Mouse (Mus musculus): Measurements from ENCODE around the gene Mxd1.
A peak's percentile ranks its signal among the peaks of the same experiment; 100 is the strongest.

Mxd1 gene

DNA sequence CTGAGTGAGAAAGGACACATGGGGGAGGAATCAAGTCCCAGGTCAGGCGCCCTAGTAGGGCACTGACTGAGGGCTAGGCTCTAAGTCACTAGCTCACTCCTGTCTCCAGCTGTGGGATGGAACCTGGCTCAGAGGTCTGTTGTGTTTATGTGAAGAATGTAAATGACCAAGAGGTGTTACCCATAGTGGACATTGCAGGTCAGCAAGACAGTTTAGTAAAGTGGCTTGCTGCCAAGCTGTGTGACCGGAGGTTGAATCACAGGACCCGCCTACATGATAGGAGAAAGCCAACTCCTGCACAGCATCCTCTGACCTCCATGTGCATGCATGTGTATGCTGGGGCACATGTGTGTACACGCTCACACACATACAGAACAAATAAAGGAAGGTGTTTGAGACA, 23.4 kb downstream of the Mxd1 start:
- DNase-seq = no peak

DNA sequence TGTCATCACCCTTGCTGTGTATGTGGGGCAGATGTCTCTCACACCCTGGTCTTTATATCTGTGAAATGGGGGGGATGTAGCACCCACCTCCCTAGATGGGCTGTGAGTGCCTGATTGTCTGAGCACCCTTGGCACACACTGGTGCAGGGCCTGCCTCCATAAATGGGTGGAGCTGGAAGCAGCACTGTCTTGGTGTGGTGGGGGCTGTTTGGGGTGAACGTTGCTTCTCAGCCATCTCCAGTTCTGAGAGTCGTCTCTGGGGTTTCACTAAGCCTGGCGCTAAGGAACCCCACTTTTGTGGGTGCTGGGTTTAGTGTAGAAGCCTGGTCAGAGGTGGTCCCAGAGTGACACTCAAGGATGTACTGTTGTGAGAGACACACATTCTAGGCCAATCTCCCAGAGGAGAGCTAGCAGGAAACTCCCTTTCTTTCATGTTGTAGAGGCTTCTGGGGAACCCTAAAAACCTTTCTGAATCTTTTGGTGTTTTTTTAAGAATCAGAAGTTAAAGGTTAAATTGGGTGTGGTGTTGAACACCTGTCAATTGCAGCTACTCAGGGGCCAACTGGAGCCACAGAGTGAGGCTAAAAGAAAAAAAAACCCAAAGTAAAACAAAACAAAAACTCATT, 24.1 kb downstream of the Mxd1 start:
- DNase-seq = no peak

DNA sequence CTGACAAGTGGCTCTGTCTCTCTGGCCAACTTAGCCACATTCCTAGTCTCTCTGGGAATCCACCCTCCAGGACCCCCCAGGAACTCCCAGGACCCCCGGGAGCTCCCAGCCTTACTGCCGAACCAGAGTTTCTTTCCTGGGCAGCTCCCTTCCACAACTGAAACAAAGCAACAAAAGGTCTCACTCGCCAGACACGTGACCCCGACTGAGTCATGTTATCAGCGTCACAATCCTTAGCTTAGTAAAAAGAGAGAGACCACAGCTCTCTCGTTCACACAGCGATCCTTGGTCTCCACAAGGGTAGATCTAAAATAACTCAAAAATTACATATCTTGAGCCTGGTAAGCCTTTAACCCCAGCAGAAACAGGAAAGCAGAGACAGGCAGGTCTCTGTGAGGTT, 27.2 kb downstream of the Mxd1 start:
- no peak for DNase-seq

DNA sequence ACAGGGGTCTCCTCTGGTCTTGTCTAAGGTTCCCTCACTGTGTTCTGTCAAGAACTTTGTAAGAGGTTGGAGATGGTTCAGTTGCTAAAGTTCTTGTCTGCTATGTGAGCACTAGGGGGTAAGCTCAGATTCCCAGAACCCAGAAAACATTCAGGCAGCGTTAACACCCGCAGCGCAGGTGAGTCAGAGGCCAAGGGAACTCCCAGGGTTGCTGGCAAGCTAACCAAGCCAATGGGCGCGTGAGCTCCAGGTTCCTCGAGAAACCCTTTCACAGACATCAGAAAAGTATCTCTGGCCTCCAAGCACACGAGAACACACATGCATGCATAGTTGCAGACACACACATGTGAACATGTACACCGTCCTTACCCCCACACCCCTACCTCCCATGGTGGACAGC, 28.2 kb downstream of the Mxd1 start:
- no peak for DNase-seq

DNA sequence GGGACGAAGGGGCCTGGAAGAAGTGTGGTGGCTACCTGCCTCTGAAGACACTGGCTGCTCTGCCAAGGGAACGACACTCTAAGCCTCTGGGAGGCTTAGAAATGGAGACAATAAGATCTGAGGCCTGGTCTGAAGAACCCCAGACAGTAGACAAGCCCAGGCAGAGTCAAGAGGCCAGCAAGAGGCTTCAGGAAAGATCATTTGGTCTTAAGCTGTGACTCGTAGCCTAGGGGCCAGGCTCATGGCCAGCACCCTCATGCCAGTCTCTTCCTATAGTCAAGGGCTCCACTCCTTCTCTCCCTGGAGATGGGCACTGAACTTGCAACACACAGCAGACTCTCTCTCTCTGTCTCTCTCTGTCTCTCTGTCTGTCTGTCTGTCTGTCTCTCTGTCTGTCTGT, 28.8 kb downstream of the Mxd1 start:
- DNase-seq = no peak

DNA sequence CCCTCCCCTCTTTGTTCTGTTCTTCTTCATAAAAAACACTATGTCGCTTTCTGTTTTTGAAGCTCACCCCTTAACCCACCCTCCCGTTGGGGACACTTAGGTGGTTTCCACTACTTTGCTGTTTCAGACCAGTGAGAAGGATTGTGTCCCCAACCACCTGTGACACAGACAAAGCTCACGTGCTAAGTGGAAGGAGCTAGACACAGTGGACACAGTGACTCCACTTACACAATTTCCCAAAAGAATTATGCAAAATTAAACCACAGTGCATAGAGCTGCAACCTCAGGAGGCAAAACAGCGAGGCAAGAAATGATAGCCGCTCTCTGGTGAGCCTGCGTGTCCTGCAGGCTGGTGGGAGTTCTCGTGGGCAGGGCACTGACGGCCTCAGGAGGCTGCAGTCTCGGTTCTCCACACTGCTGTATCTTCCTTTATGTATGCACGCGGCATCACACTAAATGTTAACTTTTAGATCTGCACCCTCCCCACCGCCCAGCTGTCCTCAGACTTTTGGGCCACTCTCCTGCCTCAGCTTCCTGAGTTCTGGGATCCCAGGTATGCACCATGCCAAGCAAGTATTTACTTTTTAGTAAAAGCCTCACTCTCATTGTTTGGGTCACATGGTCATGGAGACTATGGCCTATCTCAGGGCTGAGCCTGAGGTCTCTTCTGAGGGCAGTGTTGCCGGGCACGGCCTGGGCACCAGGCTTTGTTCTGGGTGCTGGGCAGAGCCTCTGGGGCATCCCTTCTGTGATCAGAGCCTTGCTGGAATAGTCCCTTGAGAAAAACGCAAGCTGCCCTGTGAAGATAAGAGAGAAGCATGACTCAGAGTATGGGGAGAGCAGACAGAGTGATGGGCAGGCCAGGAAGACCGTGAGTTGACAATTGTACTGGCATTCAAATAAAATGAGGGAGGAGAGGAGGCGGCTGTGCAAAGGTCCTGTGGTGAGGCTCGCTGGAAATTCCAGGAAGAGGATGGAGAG, 29.5 kb downstream of the Mxd1 start:
- no peak for DNase-seq

DNA sequence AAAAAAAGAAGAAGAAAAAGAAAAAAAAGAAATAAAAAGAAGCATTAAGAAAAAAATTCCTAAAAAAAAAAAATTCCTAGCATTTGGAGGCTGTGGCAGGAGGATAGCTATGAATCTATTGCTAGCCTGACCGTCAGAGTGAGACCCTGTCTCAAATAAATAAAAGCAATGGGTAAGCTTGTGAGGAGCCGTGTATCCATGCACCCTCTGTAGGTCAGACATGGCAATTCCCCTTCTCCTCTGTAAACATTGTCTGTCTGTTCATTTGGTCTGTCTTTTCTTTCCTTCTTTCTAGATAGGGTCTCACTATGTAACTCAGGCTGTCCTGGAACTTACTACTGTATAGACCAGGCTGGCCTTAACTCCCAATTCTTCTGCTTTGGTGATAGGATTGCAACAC, 30.5 kb downstream of the Mxd1 start:
- no peak for DNase-seq

DNA sequence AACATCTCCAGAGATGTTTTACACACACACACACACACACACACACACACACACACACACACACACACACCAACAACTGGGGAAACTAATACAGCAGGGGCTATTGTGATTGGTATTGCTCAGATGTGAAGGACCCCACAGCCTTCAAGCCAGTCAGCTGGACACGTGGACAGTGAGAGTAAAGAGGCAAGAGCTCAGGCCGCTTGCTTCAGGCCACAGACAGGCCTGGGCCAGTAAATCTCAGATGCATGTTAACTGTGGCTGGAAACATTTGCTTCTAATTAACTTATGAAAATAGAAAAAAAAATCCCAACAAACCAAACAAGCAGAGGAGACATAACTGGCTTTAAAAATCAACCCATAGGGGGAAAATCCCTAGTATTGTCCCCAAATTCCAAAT, 31.1 kb downstream of the Mxd1 start:
- no peak for DNase-seq

DNA sequence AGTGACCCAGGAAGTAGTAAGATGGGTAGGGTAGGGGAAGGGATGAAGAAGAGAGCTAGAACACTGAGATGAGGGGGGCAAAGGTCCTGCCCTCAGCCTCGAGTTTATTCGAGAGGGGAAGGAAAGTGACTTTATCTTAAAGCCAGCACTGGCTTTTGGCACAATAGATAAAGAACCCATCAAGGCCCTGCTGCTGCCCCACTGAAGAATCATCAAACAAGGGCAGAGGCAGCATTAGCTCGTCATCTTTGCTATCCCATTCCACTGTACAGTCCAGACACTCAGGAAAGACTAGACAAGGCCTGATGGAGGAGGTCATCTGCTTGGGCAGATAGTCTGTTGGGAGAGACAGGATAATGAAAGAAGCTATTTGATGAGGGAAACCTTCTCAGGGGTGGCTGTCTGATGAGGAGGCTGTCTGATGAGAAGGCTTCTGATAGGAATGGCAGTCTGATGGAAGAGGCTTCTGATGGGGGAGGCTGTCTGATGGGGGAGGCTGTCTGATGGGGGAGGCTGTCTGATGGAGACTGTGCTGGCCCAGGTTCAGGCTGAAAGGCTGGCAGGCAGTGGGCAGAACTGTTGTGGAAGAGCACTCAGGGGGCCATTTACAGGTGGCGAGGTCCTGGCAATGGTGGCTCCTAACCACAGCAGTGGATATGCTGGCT, 31.7 kb downstream of the Mxd1 start:
- no peak for DNase-seq

DNA sequence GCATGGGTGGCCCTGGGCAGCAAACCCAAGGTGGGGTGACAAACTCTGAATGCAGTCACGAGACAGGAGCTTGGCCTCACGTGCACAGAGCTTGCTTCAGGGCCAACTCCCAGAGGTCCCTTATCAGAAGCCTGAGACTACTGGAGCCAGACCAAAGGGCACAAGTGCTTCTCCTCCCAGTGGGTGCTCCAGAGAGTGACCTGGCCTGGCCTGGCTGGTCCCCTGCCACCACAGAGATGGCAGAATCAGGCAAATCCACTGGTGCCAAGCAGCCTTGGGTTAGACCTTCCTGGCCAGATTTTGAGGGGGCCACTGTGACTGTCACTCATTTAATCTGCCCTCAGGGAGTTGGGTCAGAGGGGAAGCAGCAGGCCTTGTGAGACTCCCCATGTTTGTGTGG, 32.5 kb downstream of the Mxd1 start:
- DNase-seq = peak; percentile 20 to 26

DNA sequence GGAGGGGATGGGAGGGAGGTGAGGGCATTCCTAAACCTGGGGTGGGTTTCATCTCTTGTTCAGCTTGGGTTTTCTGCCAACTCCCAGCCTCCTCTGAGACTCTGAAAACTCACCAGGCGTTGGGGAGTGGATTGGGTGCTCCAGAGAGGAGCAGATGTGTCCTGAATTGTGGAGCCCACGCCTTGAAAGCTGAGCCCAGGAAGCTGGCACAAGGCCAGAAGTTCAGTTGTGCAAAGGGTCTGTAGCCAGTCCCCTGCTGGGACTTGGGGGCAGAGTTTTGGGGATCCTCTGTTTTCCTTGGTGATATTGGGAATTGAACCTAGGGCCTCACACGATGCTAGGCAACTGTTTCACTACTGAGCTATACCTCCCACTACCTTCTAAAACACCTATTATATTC, 38.8 kb downstream of the Mxd1 start:
- no peak for DNase-seq

DNA sequence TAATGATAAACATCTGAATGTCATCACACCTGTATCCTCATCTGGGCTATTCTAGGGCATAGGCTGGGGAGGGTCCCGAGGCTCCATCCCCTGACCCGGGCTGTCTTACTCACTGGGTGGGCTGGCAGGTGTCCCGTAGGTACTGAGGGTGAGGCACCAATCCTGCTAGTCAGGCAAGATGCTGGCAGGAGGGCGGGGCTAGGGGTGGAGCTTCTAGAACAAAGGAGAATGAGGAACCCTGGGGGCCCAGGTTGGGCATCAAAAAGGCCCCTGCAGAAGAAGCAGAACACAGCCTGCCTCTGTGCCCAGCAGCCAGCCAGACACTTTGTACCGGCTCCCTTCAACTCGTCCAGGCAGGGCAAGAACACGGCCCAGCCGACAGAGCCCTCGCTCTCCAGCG, 41.0 kb downstream of the Mxd1 start, which contains the start of gene Asprv1:
TSS of gene Asprv1 (plus strand) at position 219 of the 400 bp plus-strand sequence.
- DNase-seq = no peak

DNA sequence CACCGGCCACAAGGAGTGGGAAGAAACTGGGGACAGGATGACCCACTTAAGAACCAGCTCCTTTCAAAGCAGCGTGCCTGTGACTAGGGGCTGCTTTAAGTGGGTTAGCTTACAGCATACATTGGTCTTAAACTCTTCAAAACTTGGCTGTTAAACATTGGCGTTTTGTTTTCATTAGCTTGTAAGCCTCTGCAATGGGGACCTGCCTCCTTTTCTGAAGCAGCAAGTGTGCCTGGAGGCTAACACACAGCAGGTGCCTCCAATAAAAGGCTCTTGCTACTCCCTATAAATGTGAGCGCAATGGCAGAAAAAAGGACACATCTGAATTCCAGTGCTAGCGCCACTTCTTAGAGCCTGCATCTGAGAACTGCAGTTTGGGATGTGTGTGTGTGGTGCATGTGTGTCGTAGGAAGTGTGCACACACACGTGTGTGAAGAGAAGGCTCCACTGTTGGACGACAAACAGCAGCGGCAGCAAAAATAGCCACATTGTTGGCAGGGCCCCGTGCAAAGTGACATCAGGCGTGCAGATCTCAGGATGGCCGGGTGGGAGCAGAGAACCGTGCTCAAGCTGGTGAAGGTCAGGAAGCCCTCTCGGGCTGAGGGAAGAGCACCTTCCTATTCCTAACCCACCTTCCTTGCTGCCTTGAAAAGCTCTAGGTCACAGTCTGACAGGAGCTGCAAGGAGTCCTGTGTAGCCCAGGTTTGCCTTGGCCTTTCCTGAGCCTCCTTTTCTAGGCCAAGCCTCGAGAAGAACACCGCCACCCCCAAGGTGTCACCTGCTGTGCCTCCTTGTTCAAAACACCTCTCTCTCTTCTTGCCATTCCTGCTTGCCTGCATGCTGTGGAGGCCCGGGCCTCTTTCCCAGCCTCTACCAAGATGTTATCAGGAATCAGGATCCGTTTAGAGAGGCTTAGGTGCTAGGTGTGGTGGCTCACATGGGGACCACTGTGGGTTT, 44.6 kb downstream of the Mxd1 start:
- DNase-seq = peak in 1 of 2 experiments; percentile 17

DNA sequence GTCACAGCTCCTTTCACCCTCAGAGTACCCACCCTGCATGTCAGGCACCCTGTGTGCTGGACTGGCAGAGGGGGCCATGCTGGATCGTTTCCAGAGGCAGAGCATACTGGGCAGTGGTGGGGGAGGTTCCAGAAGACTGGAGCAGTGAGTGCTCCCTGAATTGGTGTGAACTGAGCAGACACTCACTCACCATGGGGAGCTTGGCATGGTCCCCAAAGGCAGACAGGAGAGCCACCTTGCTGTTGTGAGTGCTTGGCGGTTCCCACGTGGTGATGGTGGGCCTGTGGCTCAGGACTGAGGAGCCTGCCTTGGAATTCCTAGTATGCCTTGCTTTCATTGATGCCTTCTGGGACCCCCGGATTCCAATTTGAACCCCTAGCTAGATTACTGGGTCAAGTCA, 45.8 kb downstream of the Mxd1 start:
- DNase-seq = no peak

DNA sequence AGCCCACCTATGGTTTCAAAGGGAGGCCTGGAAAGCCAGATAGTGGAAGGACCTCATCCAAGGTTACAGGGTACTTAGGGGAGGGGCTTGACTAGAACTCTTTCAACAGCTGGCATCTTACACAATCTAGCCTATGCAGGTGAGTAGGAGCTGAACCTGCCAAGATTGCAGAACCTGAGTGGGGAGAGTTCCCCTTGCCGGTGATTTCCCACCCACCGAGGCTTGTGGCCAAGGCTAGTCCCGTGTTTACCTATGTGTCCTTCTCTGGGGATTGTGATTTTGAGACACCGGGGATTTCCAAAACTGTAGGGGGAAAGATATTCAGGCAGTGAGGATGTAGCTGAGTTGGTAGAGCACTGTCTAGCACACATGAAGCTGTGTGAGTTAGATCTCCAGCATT, 53.7 kb downstream of the Mxd1 start:
- no peak for DNase-seq

DNA sequence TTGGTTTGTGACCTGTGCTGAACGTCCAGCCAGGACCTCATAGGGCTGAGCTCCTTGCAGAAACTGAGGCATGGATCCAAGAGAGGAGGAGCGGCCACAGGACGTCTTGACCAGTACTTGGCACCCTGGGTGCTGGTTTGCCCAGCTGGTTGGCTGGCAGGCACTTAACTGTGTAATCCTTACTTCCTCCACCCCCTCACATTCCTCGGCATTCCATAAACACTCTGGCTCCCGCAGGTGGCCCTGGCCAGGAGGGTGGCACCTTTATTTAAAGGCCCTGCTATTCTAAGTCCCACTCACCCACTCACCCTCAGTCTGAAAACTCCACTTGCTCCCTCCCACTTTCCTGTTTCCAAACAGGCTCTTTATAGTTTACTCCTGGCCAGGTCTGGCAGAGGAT, 58.2 kb downstream of the Mxd1 start:
- DNase-seq = peak; percentile 73 to 89

DNA sequence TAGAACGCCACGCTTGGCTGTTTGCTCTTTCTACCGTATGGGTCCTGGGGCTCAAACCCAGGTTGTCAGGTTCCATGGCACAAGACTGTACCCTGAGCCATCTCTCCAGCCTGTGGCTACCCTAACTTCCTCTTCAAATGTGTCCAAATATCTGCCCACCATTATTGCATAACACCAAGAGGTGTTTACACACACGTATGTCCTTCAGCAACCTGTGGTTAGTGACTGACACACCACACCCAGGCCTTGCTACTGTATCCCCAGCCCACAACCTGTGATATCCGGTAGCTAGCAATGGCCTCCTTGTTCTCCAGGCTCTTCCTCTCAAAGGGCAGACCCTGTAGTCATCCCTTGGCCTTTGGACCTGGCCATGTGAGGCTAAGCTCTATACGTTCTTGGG, 59.7 kb downstream of the Mxd1 start:
- DNase-seq = no peak

DNA sequence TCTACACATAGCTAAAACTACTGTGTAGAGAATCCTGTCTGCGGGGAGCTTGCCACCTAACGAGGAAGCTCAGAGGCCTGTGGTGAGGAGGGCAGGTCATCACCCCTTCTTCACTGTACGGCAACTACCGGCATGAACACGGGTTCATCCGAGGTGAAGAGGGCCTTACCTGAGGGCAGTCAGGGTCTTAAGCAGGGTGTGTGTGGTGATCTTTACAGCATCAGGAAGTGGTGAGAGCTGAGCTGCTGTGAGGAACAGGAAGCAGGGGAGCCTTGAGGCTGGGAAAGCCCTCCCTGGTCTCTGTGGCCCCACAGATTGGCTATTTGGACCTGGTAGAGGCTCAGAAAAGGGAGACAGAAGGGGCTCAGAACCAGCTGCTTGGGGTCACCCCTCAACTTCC, 61.5 kb downstream of the Mxd1 start:
- no peak for DNase-seq

DNA sequence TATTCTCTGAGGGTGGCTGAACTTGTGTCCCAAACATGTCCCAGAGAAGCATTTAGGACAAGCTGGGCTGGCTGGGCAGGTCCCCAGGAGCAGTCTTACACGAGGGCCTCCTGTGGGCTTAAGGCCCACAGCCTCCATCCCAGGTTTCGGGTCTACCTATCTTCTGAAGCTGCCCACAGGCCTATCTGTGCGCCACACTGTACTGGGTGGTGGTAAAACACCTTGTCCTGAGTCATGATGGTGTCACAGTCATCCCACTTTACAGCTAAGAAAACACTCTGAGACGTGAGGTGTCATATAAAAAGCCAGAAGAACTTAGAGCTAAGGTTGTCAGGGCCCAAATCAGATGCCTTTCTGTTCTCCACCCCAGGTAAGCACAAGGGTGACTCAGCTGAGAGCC, 62.7 kb downstream of the Mxd1 start:
- DNase-seq = no peak

DNA sequence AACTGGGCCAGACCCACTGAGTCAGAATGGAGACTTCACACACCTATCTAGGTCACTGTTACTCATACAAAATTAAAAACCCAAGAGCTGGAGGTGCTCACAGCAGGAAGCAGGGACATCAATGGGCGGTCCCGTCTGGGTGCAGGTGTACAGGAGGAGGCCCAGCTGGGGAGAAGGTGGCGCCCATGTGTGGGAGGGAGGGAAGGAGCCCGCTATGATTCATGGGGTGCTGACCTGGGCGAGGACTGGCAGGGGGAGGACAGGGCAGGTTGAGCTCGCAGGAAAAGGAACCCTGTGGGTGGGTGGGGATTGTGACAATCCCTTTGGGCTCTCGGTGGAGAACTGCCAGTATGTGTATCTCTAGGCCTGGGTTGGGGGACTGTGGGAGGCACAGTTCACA, 63.7 kb downstream of the Mxd1 start:
- DNase-seq = no peak

DNA sequence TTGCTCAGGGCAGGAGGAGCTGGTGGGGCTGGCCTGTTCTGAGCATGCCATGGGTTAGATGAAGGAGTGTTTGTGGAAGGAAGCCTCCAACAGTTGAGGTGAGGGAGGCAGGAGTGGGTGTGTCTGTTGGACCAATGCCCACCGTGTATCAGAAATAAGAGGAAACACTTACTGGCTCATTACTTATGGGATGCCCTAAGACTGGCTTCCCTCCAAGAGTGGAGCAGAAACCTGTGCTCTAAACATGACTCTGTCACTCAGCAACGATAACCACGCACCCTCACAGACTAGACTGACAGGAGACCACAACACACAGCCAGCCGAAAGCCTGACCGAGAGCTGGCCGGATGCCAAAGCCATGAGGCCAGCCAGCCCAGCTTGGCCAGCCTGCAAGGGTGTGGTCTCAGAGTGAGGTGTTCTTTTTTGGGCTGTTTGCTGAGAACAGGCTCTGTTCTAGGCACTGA, 69.0 kb downstream of the Mxd1 start:
- DNase-seq = peak in 1 of 2 experiments; percentile 49

DNA sequence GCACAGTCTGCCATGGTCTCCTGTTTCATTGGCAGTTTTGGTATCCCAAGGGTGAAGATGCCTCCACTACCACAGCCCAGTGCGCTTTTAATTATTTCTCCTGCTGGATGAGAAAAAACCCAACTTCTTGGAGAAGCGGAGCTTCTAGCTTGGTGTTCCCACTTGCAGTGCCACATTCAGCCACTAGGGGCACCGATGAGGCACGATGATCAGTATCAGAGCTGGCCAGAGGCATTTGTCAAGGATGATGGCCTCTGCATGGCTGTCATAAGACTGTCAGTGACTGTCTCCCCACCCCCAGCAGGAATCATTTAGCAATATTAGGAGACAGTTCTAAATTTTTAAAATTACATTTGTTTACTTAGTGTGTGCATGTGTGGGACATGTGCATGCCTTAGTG, 69.8 kb downstream of the Mxd1 start:
- peak; percentile 54 to 90 for DNase-seq
